Mouse (Mus musculus): ENCODE data around the gene Gpc5.

DNA sequence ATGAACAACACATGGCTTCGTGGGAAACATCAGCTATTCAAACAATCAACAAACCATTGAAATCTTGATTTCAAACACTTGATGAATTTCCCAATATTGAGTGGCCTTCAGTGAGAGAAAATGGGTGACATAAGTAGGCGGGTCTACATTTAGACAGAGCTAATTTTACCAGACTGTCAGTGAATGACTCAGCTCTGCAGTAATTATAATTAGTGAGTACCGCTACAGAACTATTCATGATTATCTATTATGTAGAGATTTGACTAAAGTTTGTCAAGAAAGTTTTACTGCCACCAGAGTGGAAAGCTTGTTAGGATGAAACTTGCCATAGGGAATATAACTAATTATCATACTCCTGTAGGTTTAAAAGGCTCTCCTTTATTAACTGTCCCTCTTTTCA is 1323.5 kb downstream of the Gpc5 start:
- TF ChIP-seq CTCF (conservative IDR thresholded peaks at IDR 0.05 in 1 of 2, IDR thresholded peaks at IDR 0.05 in 1 of 2; ENCODE audit: low read depth in 2 of 2, low read length in 2 of 2) (no peak), MAX (IDR thresholded peaks at IDR 0.05; ENCODE audit: low read length) (no peak), NELFE (IDR thresholded peaks at IDR 0.05; ENCODE audit: low read depth, low read length) (no peak), POLR2A (IDR thresholded peaks at IDR 0.05; ENCODE audit: low read depth, low read length) (no peak), EP300 (IDR thresholded peaks at IDR 0.05; ENCODE audit: low read length) (no peak), CHD2 (IDR thresholded peaks at IDR 0.05; ENCODE audit: low read length) (no peak), USF1 (IDR thresholded peaks at IDR 0.05; ENCODE audit: low read depth, low read length) (no peak), MAFK (IDR thresholded peaks at IDR 0.05; ENCODE audit: insufficient replicate concordance, low read length) (no peak), ZMIZ1 (IDR thresholded peaks at IDR 0.05; ENCODE audit: low read depth, low read length) (no peak), ETS1 (conservative IDR thresholded peaks at IDR 0.05; ENCODE audit: low read depth, low read length) (no peak), TCF12 (IDR thresholded peaks at IDR 0.05; ENCODE audit: low read depth, low read length) (no peak)

All from CH12.LX (cell line).